Mouse (Mus musculus) C2C12 (cell line): Measurements from ENCODE around the gene Ebf4.

Experiments used
- CTCF ChIP-seq: IDR thresholded peaks from one replicate; pipeline ENCODE4 v1.5.1; 2011; ENCODE audit not compliant: control insufficient read depth, insufficient read depth, insufficient read length
- MYOD1 ChIP-seq: IDR thresholded peaks from one replicate; pipeline ENCODE4 v1.6.1; 2011; ENCODE audit warnings: low read depth; ENCODE audit not compliant: control insufficient read depth, insufficient read length
- USF1 ChIP-seq: IDR thresholded peaks from one replicate; pipeline ENCODE4 v1.6.1; 2011; ENCODE audit warnings: low read depth, mild to moderate bottlenecking, control low read depth, moderate library complexity

GRCm38 (mm10) chr2:130274862-130275261 lies 20.1 kb upstream of the Ebf4 start:
- TF ChIP-seq CTCF (no peak), USF1 (no peak), MYOD1 (no peak)
